Mouse (Mus musculus) central nervous system, embryonic 18 days (tissue): Measurements from ENCODE around the gene 1810013L24Rik. TPM values are rescaled to one million over a fixed set of nuclear protein-coding genes. Genes with fewer than 3 reads are reported as not detected.

Source experiments
- polyA plus RNA-seq: library from polyadenylated mRNA; depleted of rRNA; stranded (reverse); fragments of >200 nt; gene quantifications from 2 replicates; pipeline ENCODE4 v1.2.3, GENCODE M21; 2012; rRNA removed

1810013L24Rik gene
- polyA plus RNA-seq = 39.0 and 42.3 TPM in 2 replicates

DNA sequence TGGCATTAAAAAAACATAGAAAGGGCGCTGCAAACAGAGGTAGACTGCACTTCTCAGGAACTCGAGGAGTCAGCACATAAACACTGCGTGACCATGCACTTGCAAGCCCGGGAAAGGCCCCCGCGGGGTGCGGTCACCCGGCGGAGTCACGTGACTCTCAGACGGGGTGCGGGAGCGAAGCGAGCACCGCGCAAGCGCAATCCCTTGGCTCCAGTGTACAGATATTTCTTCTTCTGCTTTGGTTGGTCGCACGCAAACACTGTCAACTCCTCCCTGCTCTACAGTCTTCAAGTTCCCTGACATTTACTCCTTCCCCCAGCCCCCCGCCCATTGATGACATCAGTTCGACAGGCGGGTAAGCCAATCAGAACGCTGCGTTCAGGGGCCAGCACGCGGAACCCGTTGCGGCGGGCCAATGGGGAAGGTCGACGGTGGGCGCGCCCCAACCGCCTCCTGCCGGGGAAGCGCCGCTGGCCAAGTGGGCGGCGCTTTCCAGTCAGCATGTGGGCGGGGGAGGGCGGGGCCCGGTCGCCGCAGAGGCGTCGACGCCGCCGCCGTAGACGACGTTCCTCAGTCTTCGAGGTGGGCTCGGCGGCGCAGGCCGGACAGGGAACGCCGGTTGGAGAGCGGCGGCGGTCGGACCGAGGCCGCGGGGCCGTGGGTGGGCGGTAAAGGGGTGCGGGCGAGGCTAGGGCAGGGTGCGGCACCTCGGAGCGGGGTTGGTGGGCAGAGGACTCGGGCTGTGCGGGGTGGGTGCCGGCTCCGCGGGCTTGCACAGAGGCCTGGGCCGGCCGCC, at the start of gene 1810013L24Rik:
Gene 1810013L24Rik, plus strand, starts transcription at position 537 of the 796 bp plus-strand sequence.

GRCm38 (mm10) chr16:8791949-8792557, 37.8 kb upstream of the 1810013L24Rik start, which contains the start of gene Usp7:
Gene Usp7 (minus strand): TSS chr16:8792308.

Other genes starting within 250 kb of the 1810013L24Rik start
- 47.0 and 49.3 TPM in 2 replicates for gene Pmm2, start 192.4 kb upstream of the 1810013L24Rik start, polyA plus RNA-seq
- gene Tmem186, start 192.4 kb upstream of the 1810013L24Rik start, polyA plus RNA-seq = 21.1 and 22.4 TPM in 2 replicates
- 118 and 129 TPM in 2 replicates for gene Carhsp1, start 157.9 kb upstream of the 1810013L24Rik start, polyA plus RNA-seq
- 0.16 and 0.21 TPM in 2 replicates for gene Gm5767, start 149.3 kb upstream of the 1810013L24Rik start, polyA plus RNA-seq
- gene Usp7, start 37.8 kb upstream of the 1810013L24Rik start, polyA plus RNA-seq = 115 and 117 TPM in 2 replicates